Mouse (Mus musculus) effector memory CD4-positive, alpha-beta T cell, adult 7 months (primary cell): ENCODE data around the gene BC030870. TPM values are rescaled to one million over a fixed set of nuclear protein-coding genes. Genes with fewer than 3 reads are reported as not detected.

Source experiments
- polyA plus RNA-seq: library from polyadenylated mRNA; unstranded; fragments of 100-300 nt; shearing (Covaris generic); gene quantifications from one replicate; pipeline ENCODE4 v1.2.1, GENCODE M21; 2017

The BC030870 gene
- polyA plus RNA-seq = 0.26 TPM

GRCm38 (mm10) chr8:65129199-65129788 is at the start of gene BC030870:
TSS of gene BC030870 (minus strand) at chr8:65129563.

GRCm38 (mm10) chr8:65074733-65075132 is 54.6 kb downstream of the BC030870 start, which contains the start of gene Gm10663:
TSS of gene Gm10663 (plus strand) at chr8:65075033.

GRCm38 (mm10) chr8:65037117-65037533 is 92.2 kb downstream of the BC030870 start, which contains the start of gene Apela:
TSS of gene Apela (minus strand) at chr8:65037336.

Other genes starting within 250 kb of the BC030870 start
- 81.1 TPM for gene Tmem192, start 182.4 kb downstream of the BC030870 start, polyA plus RNA-seq
- 1.5 TPM for gene Trim75, start 141.7 kb downstream of the BC030870 start, polyA plus RNA-seq
- gene Trim61, start 111.0 kb downstream of the BC030870 start, polyA plus RNA-seq = not detected
- not detected for gene Trim60, start 111.0 kb downstream of the BC030870 start, polyA plus RNA-seq
- not detected for gene Apela, start 92.2 kb downstream of the BC030870 start, polyA plus RNA-seq
- gene Gm10663, start 54.5 kb downstream of the BC030870 start, polyA plus RNA-seq = not detected